Mouse (Mus musculus): ENCODE results near the gene Itga11.
"Not testable (repeated sequence)": the region's sequence is repeated elsewhere in the genome, so short reads cannot be mapped to it uniquely, and the experiment has no call there.

The Itga11 gene

DNA sequence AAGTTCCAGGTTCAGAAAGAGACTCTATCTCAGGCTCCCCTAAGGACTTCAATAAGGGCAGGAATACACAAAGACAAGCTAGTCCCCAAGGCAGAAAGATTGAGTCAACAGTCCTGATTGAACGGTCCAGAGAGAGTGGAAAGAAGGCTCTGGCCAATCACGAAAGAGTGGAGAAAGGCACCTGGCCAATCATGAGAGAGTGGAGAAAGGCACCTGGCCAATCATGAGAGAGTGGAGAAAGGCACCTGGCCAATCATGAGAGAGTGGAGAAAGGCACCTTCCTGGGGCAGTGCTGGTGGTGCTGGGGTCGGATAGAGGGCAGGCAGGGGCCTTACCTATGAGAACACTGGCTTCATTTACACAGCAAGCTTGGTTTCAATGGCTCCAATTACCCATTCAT, 28.2 kb upstream of the Itga11 start:
- no peak for TF ChIP-seq NANOG (IDR thresholded peaks at IDR 0.05; ENCODE audit: borderline replicate concordance, low read length)
- TF ChIP-seq CTCF (conservative IDR thresholded peaks at IDR 0.05; ENCODE audit: low read length), result no peak
- no peak for TF ChIP-seq POU5F1 (IDR thresholded peaks at IDR 0.05; ENCODE audit: borderline replicate concordance, low read length)
- Histone ChIP-seq H3K36me3 (ENCODE audit: insufficient read depth, low read length) (no peaks in the 10 kb centered on the region), H3K9me3 (ENCODE audit: low read length) (no peaks in the 10 kb centered on the region), H3K4me3 (replicated peaks; ENCODE audit: low read length) (no peak overlapping the region), H3K27me3 (ENCODE audit: insufficient read depth, low read length) (0 out of 2 replicates have a peak, but pooled peaks cover 4% of the 10 kb centered on the region), H3K4me1 (replicated peaks; ENCODE audit: low read depth, low read length) (no peaks in the 10 kb centered on the region)

- Histone ChIP-seq H3K4me3 (replicated peaks; ENCODE audit: low read length) (no peak overlapping the region), H3K9me3 (ENCODE audit: low read length) (no peaks in the 10 kb centered on the region), H3K27me3 (ENCODE audit: insufficient read depth, low read length) (0 out of 2 replicates have a peak, but pooled peaks cover 4% of the 10 kb centered on the region), H3K4me1 (replicated peaks; ENCODE audit: low read depth, low read length) (no peaks in the 10 kb centered on the region), H3K36me3 (ENCODE audit: insufficient read depth, low read length) (no peaks in the 10 kb centered on the region)
- TF ChIP-seq CTCF (conservative IDR thresholded peaks at IDR 0.05; ENCODE audit: low read length), result no peak
- TF ChIP-seq POU5F1 (IDR thresholded peaks at IDR 0.05; ENCODE audit: borderline replicate concordance, low read length), result no peak
- no peak for TF ChIP-seq NANOG (IDR thresholded peaks at IDR 0.05; ENCODE audit: borderline replicate concordance, low read length)
These were observed 26.9 kb upstream of the Itga11 start for GRCm38 (mm10) chr9:62650764-62651163.

DNA sequence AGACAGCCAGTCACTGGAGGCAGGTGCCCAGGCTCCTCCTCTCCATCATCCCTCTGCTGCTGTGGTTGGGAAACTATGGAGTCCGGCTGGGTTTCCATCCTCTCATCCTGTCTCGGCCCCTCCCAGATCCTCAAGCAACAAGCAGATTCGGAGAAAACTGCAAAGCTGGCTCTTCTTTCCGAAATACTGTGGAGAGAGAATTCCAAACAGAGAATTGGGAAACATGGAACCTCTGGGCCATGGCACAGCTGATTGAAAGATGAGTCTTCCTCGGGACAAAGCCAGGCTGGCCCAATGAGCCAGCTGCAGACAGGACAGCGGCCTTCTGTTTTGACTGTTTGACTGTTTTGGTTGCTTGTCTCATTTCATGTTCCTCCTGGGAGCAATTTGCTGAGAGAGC, 23.3 kb upstream of the Itga11 start:
- Histone ChIP-seq H3K36me3 (ENCODE audit: insufficient read depth, low read length) (no peaks in the 10 kb centered on the region), H3K27me3 (ENCODE audit: insufficient read depth, low read length) (0 out of 2 replicates have a peak, but pooled peaks cover 6% of the 10 kb centered on the region), H3K9me3 (ENCODE audit: low read length) (no peaks in the 10 kb centered on the region), H3K4me3 (replicated peaks; ENCODE audit: low read length) (no peak overlapping the region), H3K4me1 (replicated peaks; ENCODE audit: low read depth, low read length) (no peaks in the 10 kb centered on the region)
- TF ChIP-seq NANOG (IDR thresholded peaks at IDR 0.05; ENCODE audit: borderline replicate concordance, low read length) (no peak), CTCF (conservative IDR thresholded peaks at IDR 0.05; ENCODE audit: low read length) (no peak), POU5F1 (IDR thresholded peaks at IDR 0.05; ENCODE audit: borderline replicate concordance, low read length) (no peak)

DNA sequence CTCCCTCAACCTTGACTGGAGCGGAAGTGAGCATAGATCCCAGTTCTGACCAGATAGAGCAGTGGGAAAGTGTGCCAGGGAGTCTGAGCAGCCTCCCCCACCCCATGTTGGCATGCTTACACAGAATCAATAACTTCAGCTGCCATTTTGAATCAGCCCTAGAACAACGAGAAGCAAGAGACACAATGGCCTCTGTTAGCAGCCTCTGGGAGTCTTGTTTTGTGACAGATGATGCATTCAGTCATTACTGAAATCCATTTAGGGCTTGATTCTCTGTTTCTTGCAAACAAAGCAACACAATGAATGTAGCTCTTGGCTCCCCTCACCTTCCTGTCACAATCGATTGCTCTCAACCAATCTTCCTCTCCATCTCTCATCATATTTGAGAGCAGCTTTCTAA, 19.6 kb upstream of the Itga11 start:
- Histone ChIP-seq H3K4me1 (replicated peaks; ENCODE audit: low read depth, low read length) (no peaks in the 10 kb centered on the region), H3K36me3 (ENCODE audit: insufficient read depth, low read length) (no peaks in the 10 kb centered on the region), H3K4me3 (replicated peaks; ENCODE audit: low read length) (no peak overlapping the region), H3K27me3 (ENCODE audit: insufficient read depth, low read length) (0 out of 2 replicates have a peak, but pooled peaks cover 2% of the 10 kb centered on the region), H3K9me3 (ENCODE audit: low read length) (no peaks in the 10 kb centered on the region)
- no peak for TF ChIP-seq CTCF (conservative IDR thresholded peaks at IDR 0.05; ENCODE audit: low read length)
- TF ChIP-seq NANOG (IDR thresholded peaks at IDR 0.05; ENCODE audit: borderline replicate concordance, low read length), result no peak
- TF ChIP-seq POU5F1 (IDR thresholded peaks at IDR 0.05; ENCODE audit: borderline replicate concordance, low read length), result no peak

- Histone ChIP-seq H3K36me3 (ENCODE audit: insufficient read depth, low read length) (no peaks in the 10 kb centered on the region), H3K9me3 (ENCODE audit: low read length) (no peaks in the 10 kb centered on the region), H3K27me3 (ENCODE audit: insufficient read depth, low read length) (0 out of 2 replicates have a peak, but pooled peaks cover 2% of the 10 kb centered on the region), H3K4me3 (replicated peaks; ENCODE audit: low read length) (no peak overlapping the region), H3K4me1 (replicated peaks; ENCODE audit: low read depth, low read length) (no peaks in the 10 kb centered on the region)
- no peak for TF ChIP-seq POU5F1 (IDR thresholded peaks at IDR 0.05; ENCODE audit: borderline replicate concordance, low read length)
- no peak for TF ChIP-seq CTCF (conservative IDR thresholded peaks at IDR 0.05; ENCODE audit: low read length)
- TF ChIP-seq NANOG (IDR thresholded peaks at IDR 0.05; ENCODE audit: borderline replicate concordance, low read length), result no peak
These were observed 18.6 kb upstream of the Itga11 start for GRCm38 (mm10) chr9:62659026-62659425.

DNA sequence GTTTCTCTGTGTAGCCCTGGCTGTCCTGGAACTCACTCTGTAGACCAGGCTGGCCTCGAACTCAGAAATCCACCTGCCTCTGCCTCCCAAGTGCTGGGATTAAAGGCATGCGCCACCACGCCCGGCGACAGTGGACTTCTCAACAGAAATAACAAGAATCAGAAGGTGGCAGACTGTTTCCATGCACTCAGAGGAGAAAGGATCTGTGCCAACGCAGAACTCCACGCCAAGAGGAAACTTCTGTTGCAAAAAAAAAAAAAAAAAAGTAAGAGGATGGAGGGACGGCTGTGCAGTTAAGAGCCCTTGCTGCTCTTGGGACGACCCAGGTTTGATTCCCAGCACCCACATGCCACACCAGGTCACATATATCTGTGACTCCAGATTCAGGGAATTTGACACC, 16.7 kb upstream of the Itga11 start:
- H3K27me3 ChIP-seq (ENCODE audit: insufficient read depth, low read length); H3K4me1 ChIP-seq (replicated peaks; ENCODE audit: low read depth, low read length); H3K36me3 ChIP-seq (ENCODE audit: insufficient read depth, low read length); H3K9me3 ChIP-seq (ENCODE audit: low read length); H3K4me3 ChIP-seq (replicated peaks; ENCODE audit: low read length): not testable (repeated sequence)

DNA sequence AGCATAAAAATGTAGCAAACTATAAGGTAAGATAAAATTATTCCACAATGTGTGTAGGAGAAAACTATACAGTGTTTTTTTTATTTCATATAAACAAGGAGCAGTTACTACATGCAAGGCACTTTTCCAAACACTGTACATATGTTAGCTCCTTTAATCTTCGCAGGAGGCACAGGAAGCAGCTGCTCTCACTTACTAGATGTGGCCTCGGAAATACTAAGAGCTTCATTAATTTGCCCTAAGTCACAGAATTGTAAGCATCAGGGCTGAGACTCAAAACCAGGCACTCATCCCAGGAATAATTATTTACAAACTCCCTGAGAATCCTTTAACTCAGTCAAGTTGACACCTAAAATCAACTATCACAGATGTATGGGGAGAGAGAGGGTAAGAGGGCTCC, 14.2 kb upstream of the Itga11 start:
- Histone ChIP-seq H3K9me3 (ENCODE audit: low read length) (no peaks in the 10 kb centered on the region), H3K36me3 (ENCODE audit: insufficient read depth, low read length) (no peaks in the 10 kb centered on the region), H3K27me3 (ENCODE audit: insufficient read depth, low read length) (0 out of 2 replicates have a peak, but pooled peaks cover 2% of the 10 kb centered on the region), H3K4me1 (replicated peaks; ENCODE audit: low read depth, low read length) (no peaks in the 10 kb centered on the region), H3K4me3 (replicated peaks; ENCODE audit: low read length) (no peak overlapping the region)
- TF ChIP-seq NANOG (IDR thresholded peaks at IDR 0.05; ENCODE audit: borderline replicate concordance, low read length) (no peak), POU5F1 (IDR thresholded peaks at IDR 0.05; ENCODE audit: borderline replicate concordance, low read length) (no peak), CTCF (conservative IDR thresholded peaks at IDR 0.05; ENCODE audit: low read length) (no peak)

GRCm38 (mm10) chr9:62664115-62664725, 13.4 kb upstream of the Itga11 start:
- Histone ChIP-seq H3K9me3 (ENCODE audit: low read length) (no peaks in the 10 kb centered on the region), H3K4me3 (replicated peaks; ENCODE audit: low read length) (no peak overlapping the region), H3K27me3 (ENCODE audit: insufficient read depth, low read length) (0 out of 2 replicates have a peak, but pooled peaks cover under 1% of the 10 kb centered on the region), H3K36me3 (ENCODE audit: insufficient read depth, low read length) (no peaks in the 10 kb centered on the region), H3K4me1 (replicated peaks; ENCODE audit: low read depth, low read length) (no peaks in the 10 kb centered on the region)
- TF ChIP-seq CTCF (conservative IDR thresholded peaks at IDR 0.05; ENCODE audit: low read length) (no peak), POU5F1 (IDR thresholded peaks at IDR 0.05; ENCODE audit: borderline replicate concordance, low read length) (no peak), NANOG (IDR thresholded peaks at IDR 0.05; ENCODE audit: borderline replicate concordance, low read length) (no peak)

DNA sequence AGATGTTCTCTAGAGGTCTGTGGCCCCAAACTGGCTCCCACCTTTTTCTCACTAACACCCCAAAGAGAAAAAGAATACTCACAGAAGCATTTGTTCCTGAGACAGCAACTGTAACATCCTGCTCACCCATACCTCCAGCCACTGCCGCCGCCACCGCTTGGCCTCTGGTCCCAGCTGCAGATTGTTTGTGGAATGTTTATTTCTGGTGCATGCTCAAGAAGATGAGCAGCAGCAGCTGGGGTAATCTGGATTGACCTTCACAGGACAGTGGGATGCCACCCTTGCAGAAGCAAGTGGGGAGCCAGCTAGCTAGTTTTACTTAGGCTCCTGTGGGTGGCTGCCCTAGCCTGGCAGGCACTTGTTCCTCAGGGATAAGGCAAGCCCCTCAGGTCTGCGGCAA, 11.7 kb upstream of the Itga11 start:
- no peaks in the 10 kb centered on the region for H3K4me1 ChIP-seq (replicated peaks; ENCODE audit: low read depth, low read length)
- no peak overlapping the region for H3K4me3 ChIP-seq (replicated peaks; ENCODE audit: low read length)
- no peaks in the 10 kb centered on the region for H3K27me3 ChIP-seq (ENCODE audit: insufficient read depth, low read length)
- TF ChIP-seq NANOG (IDR thresholded peaks at IDR 0.05; ENCODE audit: borderline replicate concordance, low read length), result no peak
- no peak for TF ChIP-seq CTCF (conservative IDR thresholded peaks at IDR 0.05; ENCODE audit: low read length)
- TF ChIP-seq POU5F1 (IDR thresholded peaks at IDR 0.05; ENCODE audit: borderline replicate concordance, low read length), result no peak
- H3K9me3 ChIP-seq (ENCODE audit: low read length), result no peaks in the 10 kb centered on the region
- H3K36me3 ChIP-seq (ENCODE audit: insufficient read depth, low read length), result no peaks in the 10 kb centered on the region

Measured in E14TG2a.4 (cell line).